Mouse (Mus musculus): ENCODE results near the gene Sall4. TPM values are rescaled to one million over a fixed set of nuclear protein-coding genes. Genes with fewer than 3 reads are reported as not detected.
A peak's percentile ranks its signal among the peaks of the same experiment; 100 is the strongest.

The Sall4 gene
- total and polyA plus RNA-seq, 2 experiments from 2014 or later: 0.54 to 0.60 TPM

DNA sequence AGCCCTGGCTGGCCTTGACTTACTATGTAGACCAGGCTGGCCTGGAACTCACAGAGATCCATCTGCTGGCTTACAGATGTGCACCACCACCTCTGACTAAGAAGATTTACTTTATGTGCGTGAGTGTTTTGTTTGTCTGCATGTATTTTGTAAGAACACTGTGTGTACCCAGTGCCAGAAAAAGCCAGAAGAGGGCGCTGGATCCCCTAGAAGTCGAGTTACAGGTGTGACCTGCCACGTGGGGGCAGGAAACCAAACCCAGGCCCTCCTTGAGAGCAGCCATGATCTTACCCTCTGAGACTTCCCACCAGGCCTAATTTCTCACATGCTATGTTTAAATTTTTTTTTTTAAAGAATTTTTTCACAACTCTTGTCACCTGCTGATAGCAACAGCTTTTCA is 48.0 kb downstream of the Sall4 start:
- WGBS: 66% methylated on average over 4 of the region's 4 CpGs
- Histone ChIP-seq H3K36me3 (ENCODE audit: insufficient read depth, low read length) (no peaks in the 10 kb centered on the region), H3K27me3 (ENCODE audit: insufficient read depth, low read length) (no peaks in the 10 kb centered on the region), H3K4me3 (ENCODE audit: low read depth, low read length) (no peak overlapping the region), H3K27ac (ENCODE audit: low read depth, low read length) (no peak overlapping the region), H3K4me1 (ENCODE audit: insufficient read depth, low read length) (peaks cover 7% of the 10 kb centered on the region; the same call in 1 of the 2 replicates), H3K9me3 (ENCODE audit: low read length) (no peaks in the 10 kb centered on the region), H3K4me2 (ENCODE audit: low read depth, low read length, poor library complexity, severe bottlenecking) (no peak overlapping the region), H3K9ac (replicated peaks; ENCODE audit: low read length, poor library complexity, severe bottlenecking) (no peak overlapping the region)
- no peak for DNase-seq (ENCODE audit: low spot score)
- ATAC-seq (ENCODE audit: low FRiP score): no peak
- TF ChIP-seq CTCF (IDR thresholded peaks at IDR 0.05): peak; percentile 37

DNA sequence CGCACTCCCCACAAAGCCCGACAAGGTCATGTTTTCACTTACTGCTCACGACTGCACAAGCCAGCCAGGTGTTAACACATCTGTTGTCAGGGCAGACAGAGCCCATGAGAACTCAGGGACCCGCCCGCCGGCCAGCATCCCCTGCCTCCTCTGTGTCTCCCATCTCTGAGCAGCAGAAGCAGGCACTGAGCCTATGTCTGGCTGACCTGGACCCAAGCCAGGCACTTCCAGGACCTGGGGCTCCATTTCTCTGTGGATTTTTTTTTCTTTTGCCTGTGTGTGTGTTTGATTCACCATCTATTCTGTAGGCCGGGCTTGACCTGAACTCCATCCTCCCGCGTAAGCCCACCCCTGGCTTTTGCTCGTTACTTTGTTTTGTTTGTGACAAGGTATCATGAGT is 49.0 kb downstream of the Sall4 start:
- Histone ChIP-seq H3K9me3 (ENCODE audit: low read length) (no peaks in the 10 kb centered on the region), H3K27ac (ENCODE audit: low read depth, low read length) (no peak overlapping the region), H3K4me1 (ENCODE audit: insufficient read depth, low read length) (peaks cover 7% of the 10 kb centered on the region; the same call in 1 of the 2 replicates), H3K4me2 (ENCODE audit: low read depth, low read length, poor library complexity, severe bottlenecking) (no peak overlapping the region), H3K27me3 (ENCODE audit: insufficient read depth, low read length) (no peaks in the 10 kb centered on the region), H3K36me3 (ENCODE audit: insufficient read depth, low read length) (no peaks in the 10 kb centered on the region), H3K4me3 (ENCODE audit: low read depth, low read length) (no peak overlapping the region), H3K9ac (replicated peaks; ENCODE audit: low read length, poor library complexity, severe bottlenecking) (no peak overlapping the region)
- DNase-seq (ENCODE audit: low spot score) (no peak), ATAC-seq (ENCODE audit: low FRiP score) (no peak; the same call in 1 of the 2 replicates)
- TF ChIP-seq CTCF (IDR thresholded peaks at IDR 0.05): no peak
- 68% methylated on average over 10 of the region's 10 CpGs for WGBS

DNA sequence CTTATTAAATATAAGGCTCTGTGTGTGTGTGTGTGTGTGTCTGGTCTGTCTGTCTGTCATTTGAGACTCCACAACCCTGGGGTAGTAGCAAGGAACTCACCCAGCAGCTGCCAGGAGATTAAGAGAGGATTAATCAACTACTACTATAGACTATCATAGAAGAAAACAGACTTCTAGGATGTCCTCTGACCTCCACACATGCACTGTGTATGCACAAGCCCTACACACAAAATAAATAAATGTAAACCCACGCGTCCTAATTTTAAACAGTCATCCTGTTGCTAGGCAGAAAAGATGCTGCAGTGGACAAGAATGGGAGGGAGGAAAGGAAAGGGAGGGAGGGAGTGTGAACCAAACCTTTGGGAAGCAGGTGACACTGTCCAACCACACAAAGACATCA is 49.5 kb downstream of the Sall4 start:
- Histone ChIP-seq H3K9ac (replicated peaks; ENCODE audit: low read length, poor library complexity, severe bottlenecking) (no peak overlapping the region), H3K4me2 (ENCODE audit: low read depth, low read length, poor library complexity, severe bottlenecking) (no peak overlapping the region), H3K4me3 (ENCODE audit: low read depth, low read length) (no peak overlapping the region), H3K27me3 (ENCODE audit: insufficient read depth, low read length) (no peaks in the 10 kb centered on the region), H3K27ac (ENCODE audit: low read depth, low read length) (no peak overlapping the region), H3K4me1 (ENCODE audit: insufficient read depth, low read length) (peaks cover 7% of the 10 kb centered on the region; the same call in 1 of the 2 replicates), H3K9me3 (ENCODE audit: low read length) (no peaks in the 10 kb centered on the region), H3K36me3 (ENCODE audit: insufficient read depth, low read length) (no peaks in the 10 kb centered on the region)
- no peak for TF ChIP-seq CTCF (IDR thresholded peaks at IDR 0.05)
- no peak for DNase-seq (ENCODE audit: low spot score)
- 0 out of 2 replicates have a peak, but pooled peaks have one; percentile 27 for ATAC-seq (ENCODE audit: low FRiP score)
- WGBS: 67% methylated on average over 2 of the region's 2 CpGs

- H3K27ac ChIP-seq (ENCODE audit: low read depth, low read length): peak overlapping the region; percentile 1; the same call in 1 of the 2 replicates
- no peak for ATAC-seq (ENCODE audit: low FRiP score)
Measured at GRCm38 (mm10) chr2:168712199-168713176, 55.3 kb downstream of the Sall4 start.

DNA sequence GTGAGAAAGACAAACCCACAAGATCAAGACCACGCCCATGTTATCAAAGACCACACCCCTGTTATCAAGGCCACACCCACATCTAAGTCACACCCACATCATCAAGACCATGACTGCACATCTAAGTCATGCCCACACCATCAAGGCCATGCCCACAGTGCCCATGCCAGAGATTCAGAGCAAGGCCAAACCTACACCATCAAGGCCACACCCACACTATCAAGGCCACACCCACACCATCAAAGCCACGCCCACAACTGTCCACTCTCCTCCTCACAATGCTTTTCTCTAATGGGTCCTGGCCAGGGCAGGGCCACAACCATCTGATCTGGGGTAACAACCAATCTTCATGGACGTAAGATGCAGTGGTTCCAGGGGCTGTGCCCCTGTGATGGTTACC is 56.8 kb downstream of the Sall4 start:
- Histone ChIP-seq H3K4me3 (ENCODE audit: low read depth, low read length) (no peak overlapping the region), H3K27ac (ENCODE audit: low read depth, low read length) (no peak overlapping the region), H3K4me2 (ENCODE audit: low read depth, low read length, poor library complexity, severe bottlenecking) (no peak overlapping the region), H3K36me3 (ENCODE audit: insufficient read depth, low read length) (peaks cover 11% of the 10 kb centered on the region; the same call in 1 of the 2 replicates), H3K9me3 (ENCODE audit: low read length) (no peaks in the 10 kb centered on the region), H3K4me1 (ENCODE audit: insufficient read depth, low read length) (no peaks in the 10 kb centered on the region), H3K9ac (replicated peaks; ENCODE audit: low read length, poor library complexity, severe bottlenecking) (no peak overlapping the region), H3K27me3 (ENCODE audit: insufficient read depth, low read length) (no peaks in the 10 kb centered on the region)
- peak; percentile 13; the same call in 1 of the 2 replicates for ATAC-seq (ENCODE audit: low FRiP score)
- no peak for TF ChIP-seq CTCF (IDR thresholded peaks at IDR 0.05)
- 79% methylated on average over 3 of the region's 3 CpGs for WGBS
- no peak for DNase-seq (ENCODE audit: low spot score)

More at GRCm38 (mm10) chr2:168712199-168713176, 55.3 kb downstream of the Sall4 start:
- peaks cover 3% of the 10 kb centered on the region; the same call in 1 of the 2 replicates for H3K4me1 ChIP-seq (ENCODE audit: insufficient read depth, low read length)
- WGBS: 73% methylated on average over 20 of the region's 20 CpGs
- TF ChIP-seq CTCF (IDR thresholded peaks at IDR 0.05): no peak
- no peaks in the 10 kb centered on the region for H3K9me3 ChIP-seq (ENCODE audit: low read length)
- no peak overlapping the region for H3K4me3 ChIP-seq (ENCODE audit: low read depth, low read length)
- H3K27me3 ChIP-seq (ENCODE audit: insufficient read depth, low read length): no peaks in the 10 kb centered on the region
- H3K9ac ChIP-seq (replicated peaks; ENCODE audit: low read length, poor library complexity, severe bottlenecking): peak overlapping the region; percentile 36; the same call in 1 of the 2 replicates
- H3K36me3 ChIP-seq (ENCODE audit: insufficient read depth, low read length): peaks cover 6% of the 10 kb centered on the region; the same call in 1 of the 2 replicates
- no peak for DNase-seq (ENCODE audit: low spot score)
- no peak overlapping the region for H3K4me2 ChIP-seq (ENCODE audit: low read depth, low read length, poor library complexity, severe bottlenecking)

- no peak overlapping the region for H3K27ac ChIP-seq (ENCODE audit: low read depth, low read length)
- H3K9ac ChIP-seq (replicated peaks; ENCODE audit: low read length, poor library complexity, severe bottlenecking): no peak overlapping the region
- H3K27me3 ChIP-seq (ENCODE audit: insufficient read depth, low read length): no peaks in the 10 kb centered on the region
- WGBS: 59% methylated on average over 9 of the region's 9 CpGs
- no peak for TF ChIP-seq CTCF (IDR thresholded peaks at IDR 0.05)
- H3K4me3 ChIP-seq (ENCODE audit: low read depth, low read length): no peak overlapping the region
- H3K4me1 ChIP-seq (ENCODE audit: insufficient read depth, low read length): no peaks in the 10 kb centered on the region
- ATAC-seq (ENCODE audit: low FRiP score) (no peak), DNase-seq (ENCODE audit: low spot score) (no peak)
- no peak overlapping the region for H3K4me2 ChIP-seq (ENCODE audit: low read depth, low read length, poor library complexity, severe bottlenecking)
- H3K36me3 ChIP-seq (ENCODE audit: insufficient read depth, low read length): peaks cover 22% of the 10 kb centered on the region
- no peaks in the 10 kb centered on the region for H3K9me3 ChIP-seq (ENCODE audit: low read length)
Measured at GRCm38 (mm10) chr2:168707766-168708165, 60.0 kb downstream of the Sall4 start.
